Mouse (Mus musculus) ES-CJ7 (cell line): ENCODE measurements at regions not wholly inside any gene's neighbourhood (a gene's known extent, or its start where the extent isn't known, plus 50 kb on each side); places are given as distances from the start of the nearest gene placed in this dataset.
"Not testable (repeated sequence)": the region's sequence is repeated elsewhere in the genome, so short reads cannot be mapped to it uniquely, and the experiment has no call there.

Experiments
- DNase-seq: peaks from one replicate; pipeline ENCODE4 v3.0.0; 2011; ENCODE audit warnings: low read depth, low spot score

- no peak for DNase-seq
Measured at GRCm38 (mm10) chr12:9655794-9656193, 85.9 kb downstream of the Osr1 start.

GRCm38 (mm10) chr12:9656324-9656723, 86.4 kb downstream of the Osr1 start:
- no peak for DNase-seq

- DNase-seq: no peak
Measured at GRCm38 (mm10) chr12:9657199-9657766, 87.4 kb downstream of the Osr1 start.

- no peak for DNase-seq
Measured at GRCm38 (mm10) chr12:9657793-9658192, 87.9 kb downstream of the Osr1 start.

GRCm38 (mm10) chr12:9660299-9660698, 90.4 kb downstream of the Osr1 start:
- no peak for DNase-seq

GRCm38 (mm10) chr12:9688776-9689175, 118.9 kb downstream of the Osr1 start:
- DNase-seq: no peak

- DNase-seq: no peak
Measured at GRCm38 (mm10) chr12:9689541-9689940, 119.6 kb downstream of the Osr1 start.

GRCm38 (mm10) chr12:9732921-9733320, 163.0 kb downstream of the Osr1 start:
- no peak for DNase-seq

- DNase-seq: no peak
Measured at GRCm38 (mm10) chr12:9744709-9745395, 174.9 kb downstream of the Osr1 start.

- no peak for DNase-seq
Measured at GRCm38 (mm10) chr12:9751261-9752078, 181.6 kb downstream of the Osr1 start.

GRCm38 (mm10) chr12:9752079-9752450, 182.1 kb downstream of the Osr1 start:
- no peak for DNase-seq

- no peak for DNase-seq
Measured at GRCm38 (mm10) chr12:9756411-9756810, 186.5 kb downstream of the Osr1 start.

- DNase-seq: no peak
Measured at GRCm38 (mm10) chr12:9760818-9761217, 190.9 kb downstream of the Osr1 start.

GRCm38 (mm10) chr12:9762291-9762811, 192.4 kb downstream of the Osr1 start:
- DNase-seq: not testable (repeated sequence)

GRCm38 (mm10) chr12:9762842-9763241, 192.9 kb downstream of the Osr1 start:
- no peak for DNase-seq

GRCm38 (mm10) chr12:9770908-9771307, 201.0 kb downstream of the Osr1 start:
- DNase-seq: no peak

GRCm38 (mm10) chr12:9772875-9773274, 203.0 kb downstream of the Osr1 start:
- DNase-seq: no peak

GRCm38 (mm10) chr12:9802284-9802683, 232.4 kb downstream of the Osr1 start:
- DNase-seq: no peak

- DNase-seq: no peak
Measured at GRCm38 (mm10) chr12:9807406-9807805, 237.5 kb downstream of the Osr1 start.

GRCm38 (mm10) chr12:9833273-9833672, 263.4 kb downstream of the Osr1 start:
- DNase-seq: peak; percentile 46

- no peak for DNase-seq
Measured at GRCm38 (mm10) chr12:9839198-9839845, 269.4 kb downstream of the Osr1 start.

GRCm38 (mm10) chr12:9839949-9840348, 270.0 kb downstream of the Osr1 start:
- DNase-seq: no peak
